Mouse (Mus musculus) lung, postnatal 4 days (tissue): ENCODE measurements around the gene Fam120c.
"Not testable (repeated sequence)": the region's sequence is repeated elsewhere in the genome, so short reads cannot be mapped to it uniquely, and the experiment has no call there.

ENCODE experiments used
- DNase-seq, 2 experiments: peaks; one replicate each; pipeline ENCODE4 v3.0.0; 2021

The Fam120c gene

DNA sequence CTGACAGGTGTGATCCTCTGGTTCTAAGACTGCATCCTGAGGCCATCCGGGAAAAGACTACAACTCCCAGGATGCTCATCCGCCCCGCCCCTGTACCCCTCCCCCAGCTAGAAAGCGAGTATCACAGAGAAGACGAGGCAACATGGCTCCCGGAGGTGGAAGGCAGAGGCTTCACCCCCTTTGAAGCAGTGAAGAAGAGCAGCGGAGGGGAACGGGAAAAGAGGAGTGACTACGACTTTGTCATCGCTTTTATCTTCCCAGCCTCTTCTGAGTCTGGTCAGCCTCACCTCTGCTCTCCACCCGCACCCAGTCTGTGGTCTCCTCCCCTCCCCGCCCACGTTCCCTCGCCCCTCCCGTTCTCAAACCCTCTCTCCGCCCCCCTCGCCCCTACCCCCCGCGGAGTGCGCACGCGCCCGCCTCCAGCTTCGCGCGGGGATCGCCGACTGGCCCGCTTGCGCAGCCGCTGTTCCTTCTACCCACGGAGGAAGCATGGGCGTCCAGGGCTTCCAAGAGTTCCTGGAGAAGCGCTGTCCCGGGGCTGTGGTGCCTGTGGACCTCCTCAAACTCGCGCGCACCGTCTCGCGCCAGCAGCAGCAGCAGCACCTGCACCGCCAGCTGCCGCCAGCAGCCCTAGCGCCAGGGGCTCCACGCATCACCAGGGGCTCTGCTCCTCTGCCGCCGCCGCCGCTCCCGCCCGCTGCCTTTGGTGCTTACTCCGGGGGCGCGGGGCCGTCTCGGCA lies at the start of gene Fam120c:
Gene Fam120c, plus strand, starts transcription at position 415 of the 740 bp plus-strand sequence.
- DNase-seq: peak; percentile 88 to 90

DNA sequence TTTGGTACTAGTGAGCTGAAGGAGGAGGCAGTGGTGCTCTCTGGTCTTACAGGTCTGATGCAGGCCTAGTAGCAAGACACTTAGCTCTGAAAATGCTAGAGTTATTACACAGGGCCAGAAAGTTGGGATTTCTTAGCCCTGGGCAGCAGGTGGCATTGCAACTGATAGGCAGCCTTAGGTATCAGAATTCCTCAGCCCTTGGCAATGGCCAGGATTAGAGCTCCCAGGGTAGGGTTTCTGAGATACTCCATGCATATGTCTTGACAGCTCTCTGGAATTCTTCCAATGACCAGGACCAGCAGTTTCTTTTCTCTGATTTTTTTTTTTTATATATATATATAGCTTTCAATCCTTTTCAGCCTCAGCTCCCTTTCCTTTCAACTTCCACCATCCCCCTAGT lies 45.6 kb upstream of the Fam120c start:
- DNase-seq: no peak

DNA sequence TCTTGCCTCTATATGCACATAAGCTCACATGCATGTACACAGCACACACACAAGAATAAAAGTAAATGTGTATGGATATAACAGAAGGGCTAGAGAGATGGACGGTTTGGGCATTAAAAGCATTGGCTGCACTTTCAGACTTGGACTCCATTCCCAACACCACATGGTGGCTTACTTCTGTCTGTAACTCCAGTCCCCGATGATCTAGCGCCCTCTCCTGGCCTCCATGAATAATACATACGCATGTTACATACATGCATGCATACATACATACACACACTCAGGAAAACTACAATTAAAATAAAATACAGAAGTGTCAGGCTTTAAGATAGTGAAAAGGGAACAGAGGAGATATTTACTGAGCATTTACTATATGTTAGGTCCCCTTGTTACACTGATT lies 30.2 kb upstream of the Fam120c start:
- DNase-seq: no peak

DNA sequence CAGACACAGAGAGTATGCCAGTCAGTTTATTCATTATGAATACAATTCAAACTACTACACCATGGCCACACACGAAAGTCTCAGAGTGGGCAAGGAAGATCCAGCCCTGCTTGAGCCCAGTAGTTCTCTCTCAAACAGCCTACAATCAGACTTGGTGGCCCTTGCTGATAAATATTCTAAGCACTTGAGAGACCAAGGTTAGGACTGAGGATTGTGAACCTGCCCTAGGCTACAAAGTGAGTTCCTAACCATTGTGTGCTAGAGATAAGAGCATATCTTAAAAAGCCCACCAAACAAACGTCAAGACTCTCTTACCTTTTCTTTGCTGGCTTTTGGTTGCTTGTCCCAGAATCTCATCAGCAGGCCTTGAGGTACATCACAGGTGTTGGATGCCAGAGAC lies 10.4 kb upstream of the Fam120c start:
- DNase-seq: no peak

DNA sequence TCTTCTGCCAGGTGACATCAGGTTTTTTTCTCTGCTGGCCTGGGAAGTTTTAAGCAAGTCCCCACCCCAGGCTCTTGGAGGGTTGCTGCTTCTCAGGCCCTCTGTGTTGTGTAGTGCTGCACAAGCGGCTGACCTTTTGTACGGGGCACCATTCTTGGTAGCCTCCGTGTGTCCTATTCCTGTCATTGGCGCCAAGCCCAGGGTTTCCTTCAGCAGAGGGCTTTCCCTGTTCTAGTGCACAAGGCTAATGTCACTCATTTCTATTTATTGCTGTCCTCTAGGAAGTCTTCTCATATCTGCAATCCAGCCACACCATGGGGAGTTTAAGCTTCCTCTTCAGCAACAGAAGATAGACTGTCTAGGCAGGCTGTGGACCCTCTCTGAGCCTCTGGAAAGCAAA lies 6.2 kb upstream of the Fam120c start:
- DNase-seq: peak in 1 of 2 experiments; percentile 35

DNA sequence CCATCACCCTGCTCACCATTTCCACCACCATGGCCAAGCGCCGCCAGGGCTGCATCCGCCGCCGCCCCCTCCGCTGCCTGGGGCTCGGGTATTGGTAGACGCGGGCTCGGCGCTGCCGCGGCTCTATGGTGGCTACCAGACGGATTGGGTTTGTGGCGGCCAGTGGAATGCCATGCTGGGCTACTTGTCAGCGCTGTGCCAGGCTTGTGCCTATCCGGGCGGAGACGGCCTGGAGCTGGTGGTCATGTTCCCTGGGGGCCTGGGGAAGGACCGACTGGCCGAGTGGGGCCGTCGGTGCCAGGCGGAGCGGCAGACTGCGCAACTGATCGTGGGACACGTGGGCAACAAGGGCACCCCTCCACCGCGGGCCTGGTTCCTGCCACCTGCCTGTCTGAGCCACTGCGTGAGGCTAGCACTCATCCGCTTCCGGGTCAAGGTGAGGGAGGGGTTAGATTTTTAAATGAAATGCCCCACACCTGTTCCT lies 568 bp downstream of the Fam120c start:
- peak; percentile 57 to 58 for DNase-seq

DNA sequence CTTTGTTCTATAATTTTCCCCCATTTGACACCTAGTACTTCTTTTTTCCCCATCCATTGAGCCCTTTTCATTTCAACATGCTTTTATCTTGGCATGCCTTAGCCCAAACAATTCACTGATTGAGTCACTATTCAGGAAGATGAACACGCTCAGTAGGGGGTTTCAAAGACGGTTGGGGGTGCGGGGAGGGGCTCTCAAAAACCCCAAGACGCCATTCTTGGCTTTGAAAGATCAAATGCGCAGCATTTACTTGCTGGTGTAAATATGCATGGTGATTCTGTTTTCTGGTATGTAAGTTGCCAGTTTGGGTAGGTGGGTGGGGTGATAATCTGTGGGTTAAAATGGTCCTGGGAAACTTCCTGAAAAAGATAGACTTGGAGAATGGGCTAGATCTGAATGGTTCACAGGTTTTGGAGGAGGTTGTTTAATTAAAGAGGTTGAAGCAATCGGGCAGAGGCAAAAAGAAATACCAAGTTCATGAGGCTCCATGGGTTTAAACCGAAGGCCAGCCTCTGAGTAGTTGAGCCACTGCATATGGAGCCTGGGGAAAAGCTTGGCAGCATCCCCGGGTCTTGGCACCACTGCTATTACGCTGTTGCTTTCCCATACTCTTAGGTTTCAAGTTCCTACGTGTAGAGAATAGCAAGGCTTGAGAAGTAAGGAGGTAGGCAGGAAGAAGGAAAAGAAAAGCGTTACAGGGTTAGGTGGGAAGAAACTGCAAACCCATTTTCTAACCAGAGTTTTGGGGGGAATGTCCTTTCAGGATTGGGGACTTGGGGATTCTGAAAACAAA lies 1.6 kb downstream of the Fam120c start:
- DNase-seq: peak in 1 of 2 experiments; percentile 20

DNA sequence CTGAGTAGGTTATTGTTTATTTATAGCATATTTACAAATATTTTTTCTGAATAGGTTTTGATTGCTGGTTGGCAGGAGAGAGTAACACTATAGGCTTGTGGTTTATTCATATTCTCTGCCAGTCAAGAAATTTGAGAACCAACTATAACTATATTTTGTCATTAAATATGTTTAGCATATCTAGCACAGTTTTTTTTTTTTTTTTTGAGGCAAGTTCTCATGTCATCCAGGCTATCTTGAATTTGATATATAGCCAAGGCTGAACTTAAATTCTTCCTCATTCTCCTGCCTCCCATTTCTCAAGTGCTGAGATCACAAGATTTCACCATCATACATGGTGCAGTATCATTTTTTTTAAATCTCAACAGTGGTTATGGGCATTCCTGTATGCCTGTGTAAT lies 3.3 kb downstream of the Fam120c start:
- DNase-seq: no peak

DNA sequence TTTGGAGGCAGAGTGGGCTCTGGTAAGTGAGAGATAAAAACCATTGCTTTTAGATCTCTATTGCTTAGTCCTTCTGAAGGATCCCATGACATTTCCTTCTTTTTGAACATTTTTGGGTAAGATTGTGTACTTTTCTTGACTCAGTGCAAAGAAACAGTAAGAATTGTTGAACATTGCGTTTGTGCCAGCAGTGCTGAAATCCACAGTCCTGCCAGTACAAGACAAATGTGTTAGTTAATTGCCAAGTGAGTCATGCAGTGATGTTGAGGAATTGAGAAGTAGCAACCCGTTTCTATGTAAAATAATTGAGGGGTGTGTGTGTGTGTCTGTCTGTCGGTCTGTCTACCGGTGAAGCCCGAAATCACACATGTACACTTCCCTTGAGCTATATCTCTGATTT lies 5.3 kb downstream of the Fam120c start:
- DNase-seq: no peak

DNA sequence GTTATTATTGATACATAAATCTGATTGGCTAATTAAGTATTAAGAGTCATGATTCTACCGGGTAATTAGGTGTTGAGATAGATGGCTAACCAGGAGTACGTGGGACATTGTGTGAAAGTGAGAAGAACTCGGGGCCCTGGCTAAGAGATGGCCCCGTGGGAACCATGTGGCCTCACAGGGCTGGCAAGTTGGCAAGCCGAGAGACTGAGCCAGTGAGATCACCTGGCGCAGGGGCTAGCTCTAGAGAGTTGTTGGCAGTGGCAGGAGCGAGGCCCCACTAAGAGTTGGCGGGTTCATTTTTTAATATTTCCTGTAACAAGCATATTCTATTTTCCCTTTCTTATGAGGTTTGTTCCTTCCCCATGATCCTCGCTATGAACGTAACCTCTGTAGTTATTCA lies 74.8 kb downstream of the Fam120c start:
- DNase-seq: no peak

DNA sequence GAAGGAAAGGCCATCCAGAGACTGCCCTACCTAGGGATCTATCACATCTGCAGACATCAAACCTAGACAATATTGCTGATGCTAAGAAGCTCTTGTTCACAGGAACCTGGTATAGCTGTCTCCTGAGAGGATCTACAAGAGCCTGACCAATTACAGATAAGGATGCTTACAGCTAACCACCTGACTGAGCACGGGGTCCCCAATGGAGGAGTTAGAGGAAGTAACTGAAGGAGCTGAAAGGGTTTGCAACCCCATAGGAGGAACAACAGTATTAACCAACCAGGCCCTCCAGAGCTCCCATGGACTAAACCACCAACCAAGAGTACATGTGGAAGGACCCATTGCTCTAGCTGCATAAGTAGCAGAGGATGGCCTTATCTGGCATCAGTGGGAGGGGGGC lies 76.8 kb downstream of the Fam120c start:
- DNase-seq: no peak

DNA sequence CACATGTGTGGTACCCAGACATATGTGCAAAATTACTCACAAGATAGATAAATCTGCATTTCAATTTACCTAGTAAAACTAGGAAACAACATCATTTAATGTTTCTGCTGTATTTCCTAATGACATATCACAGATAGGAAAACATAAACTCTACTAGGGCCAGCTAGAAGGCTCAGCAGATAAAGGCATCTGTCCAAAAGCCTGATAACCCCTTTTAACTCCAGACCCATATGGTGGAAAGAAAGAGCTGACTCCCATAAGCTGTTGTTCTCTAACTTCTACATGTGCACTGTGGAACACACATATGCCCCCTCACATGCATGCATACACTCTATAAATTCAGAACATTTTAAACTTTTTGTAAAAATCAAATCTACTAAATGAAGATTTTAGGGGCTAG lies 99.7 kb downstream of the Fam120c start:
- DNase-seq: no peak

DNA sequence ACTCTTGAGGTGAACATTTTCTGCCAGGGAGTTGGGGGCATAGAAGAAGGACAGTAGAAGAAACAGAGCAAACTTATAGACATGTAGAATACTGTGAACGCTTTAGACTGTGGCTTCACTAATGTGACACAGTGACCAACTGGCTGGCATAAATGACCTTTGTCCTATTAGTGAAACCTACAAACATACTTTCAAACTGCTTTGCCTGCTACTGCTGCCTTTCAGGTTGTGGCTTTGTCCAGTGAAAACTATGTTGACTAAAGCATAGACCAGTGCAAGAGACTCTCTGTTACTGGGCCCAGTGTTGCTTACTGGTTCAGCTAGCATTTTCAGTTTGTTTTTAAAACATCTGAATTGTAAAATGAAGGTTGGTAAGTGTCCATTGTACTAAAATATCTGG lies 100.2 kb downstream of the Fam120c start:
- no peak for DNase-seq

DNA sequence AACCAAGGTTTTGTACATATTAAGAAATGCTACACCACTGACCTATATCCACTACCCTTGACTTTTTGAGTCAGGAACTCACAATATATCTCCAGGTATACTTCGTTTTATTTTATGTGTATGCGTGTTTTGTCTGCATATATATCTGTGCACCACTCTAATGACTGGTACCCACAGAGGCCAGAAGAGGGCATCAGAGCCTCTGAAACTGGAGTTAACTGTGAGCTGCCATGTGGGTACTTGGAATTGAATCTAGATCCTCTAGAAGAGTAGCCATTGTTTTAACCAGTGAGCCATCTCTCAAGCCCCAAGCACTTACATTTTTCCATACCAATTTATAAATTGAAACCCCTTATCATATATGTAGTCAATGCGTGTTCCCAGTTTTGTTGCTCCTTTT lies 144.2 kb downstream of the Fam120c start:
- no peak for DNase-seq

DNA sequence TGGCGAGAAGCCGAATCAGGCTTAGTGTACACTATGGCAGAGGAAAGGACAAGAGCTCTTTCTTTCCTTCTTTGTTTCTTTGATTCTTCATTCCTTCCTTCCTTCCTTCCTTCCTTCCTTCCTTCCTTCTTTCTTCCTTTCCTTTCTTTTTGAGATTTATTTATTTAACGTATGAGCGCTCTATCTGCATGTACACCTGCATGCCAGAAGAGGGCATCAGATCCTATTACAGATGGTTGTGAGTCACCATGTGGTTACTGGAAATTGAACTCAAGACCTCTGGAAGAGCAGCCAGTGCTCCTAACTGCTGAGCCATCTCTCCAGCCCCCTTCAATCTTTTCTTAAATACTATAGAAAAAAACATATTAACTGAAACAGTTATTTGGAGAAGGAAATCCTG lies 149.3 kb downstream of the Fam120c start:
- not testable (repeated sequence) for DNase-seq

DNA sequence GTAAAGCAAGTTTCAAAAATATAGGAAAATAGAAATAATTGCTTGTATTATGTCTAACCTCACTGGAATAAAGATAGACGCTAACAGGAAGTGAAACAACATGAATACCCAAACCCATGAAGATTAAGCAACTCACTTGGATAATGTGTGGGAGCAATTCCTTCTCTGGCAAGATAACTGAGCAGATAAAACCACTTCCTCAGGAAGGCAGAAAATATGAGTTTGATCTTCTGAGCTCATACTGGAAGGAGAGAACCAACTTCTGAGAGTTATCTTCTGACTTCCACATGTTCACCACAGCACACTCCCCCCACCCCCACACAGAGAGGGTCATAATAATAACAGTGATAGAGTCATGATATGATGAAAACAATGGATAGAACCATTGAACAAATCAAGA lies 152.6 kb downstream of the Fam120c start:
- no peak for DNase-seq

DNA sequence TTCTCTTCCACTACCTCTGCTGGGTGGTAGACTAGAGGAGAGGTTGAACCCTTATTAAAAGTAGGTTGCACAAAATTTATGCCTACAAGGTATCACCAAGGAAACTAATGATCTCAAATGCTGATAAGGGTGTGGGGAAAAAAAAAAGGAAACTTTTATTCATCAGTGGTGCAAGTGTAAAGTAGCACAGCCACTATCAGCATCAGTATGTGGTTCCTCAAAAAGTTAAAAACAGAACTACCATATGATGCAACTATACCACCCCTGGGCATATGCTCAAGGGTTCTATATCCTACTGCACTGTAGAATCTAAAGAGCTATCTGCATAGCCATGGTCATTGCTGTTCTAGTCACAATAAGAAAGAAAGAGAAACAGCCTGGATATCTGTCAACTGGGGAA lies 164.6 kb downstream of the Fam120c start:
- no peak for DNase-seq

DNA sequence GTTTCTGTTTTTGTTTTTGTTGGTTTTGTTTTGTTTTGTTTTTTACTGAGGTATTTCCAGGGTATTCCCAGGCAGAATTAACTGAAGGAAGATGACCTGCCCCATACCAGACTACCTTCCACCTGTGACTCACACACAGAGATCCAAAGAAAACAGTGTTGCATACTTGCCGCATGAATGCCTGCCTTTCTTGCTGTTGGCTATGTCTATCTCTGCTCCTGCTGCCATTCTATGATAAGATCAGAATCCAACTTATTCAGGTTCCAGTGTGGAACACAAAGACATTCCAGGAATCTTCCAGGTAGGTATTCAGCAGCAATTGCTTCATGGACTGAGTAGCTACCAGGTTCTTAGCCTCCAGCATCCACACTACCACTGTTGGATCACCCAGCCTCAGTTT lies 165.9 kb downstream of the Fam120c start:
- DNase-seq: no peak

DNA sequence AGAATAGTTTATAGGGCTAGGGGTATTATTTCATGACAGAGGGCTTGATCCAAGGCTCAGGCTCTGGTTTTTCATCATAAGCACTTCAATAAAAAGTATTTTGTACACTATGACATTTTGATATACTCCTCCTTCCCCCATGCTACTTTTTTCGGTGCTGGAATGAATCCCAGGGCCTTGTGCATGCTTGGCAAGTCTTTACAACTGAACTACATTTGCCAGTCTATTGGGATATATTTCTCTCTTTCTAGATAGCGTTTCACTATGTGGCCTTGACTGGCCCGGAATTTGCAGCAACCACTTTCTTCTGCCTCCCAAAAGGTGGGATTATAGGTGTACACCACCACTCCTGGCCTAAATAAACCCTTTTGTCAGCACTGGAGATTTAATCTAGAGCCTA lies 169.1 kb downstream of the Fam120c start:
- no peak for DNase-seq

DNA sequence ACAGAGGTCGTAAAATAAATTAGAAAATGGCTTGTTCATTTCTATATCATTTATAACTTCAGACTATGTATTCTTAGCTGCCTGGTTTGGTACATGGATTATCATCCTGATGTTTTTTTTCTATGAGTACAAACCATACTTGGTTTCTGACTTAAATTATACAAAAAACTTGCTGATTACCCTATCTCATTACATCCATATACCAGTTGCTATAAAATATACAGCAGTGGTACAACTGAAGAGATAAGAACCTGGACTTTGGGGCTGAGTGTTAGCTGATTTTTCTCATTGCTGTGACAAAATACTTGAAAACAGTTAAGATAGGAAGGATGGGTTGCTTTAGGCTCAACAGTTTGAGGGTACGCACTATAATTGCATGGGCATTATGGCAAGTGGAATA lies 169.7 kb downstream of the Fam120c start:
- no peak for DNase-seq

DNA sequence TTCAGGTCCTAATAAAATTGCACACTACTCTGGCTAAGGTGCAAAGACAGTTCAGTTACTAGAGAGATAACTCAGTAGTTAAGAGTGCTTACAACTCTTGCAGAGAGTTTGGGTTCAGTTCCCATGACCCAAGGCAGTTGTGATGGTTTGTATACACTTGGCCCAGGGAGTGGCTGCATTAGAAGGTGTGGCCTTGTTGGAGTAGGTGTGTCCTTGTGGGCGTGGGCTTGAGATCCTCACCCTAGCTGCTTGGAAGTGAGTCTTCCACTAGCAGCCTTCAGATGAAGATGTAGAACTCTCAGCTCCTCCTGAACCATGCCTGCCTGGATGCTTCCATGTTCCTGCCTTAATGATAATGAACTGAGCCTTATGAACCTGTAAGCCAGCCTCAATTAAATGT lies 174.2 kb downstream of the Fam120c start:
- no peak for DNase-seq

DNA sequence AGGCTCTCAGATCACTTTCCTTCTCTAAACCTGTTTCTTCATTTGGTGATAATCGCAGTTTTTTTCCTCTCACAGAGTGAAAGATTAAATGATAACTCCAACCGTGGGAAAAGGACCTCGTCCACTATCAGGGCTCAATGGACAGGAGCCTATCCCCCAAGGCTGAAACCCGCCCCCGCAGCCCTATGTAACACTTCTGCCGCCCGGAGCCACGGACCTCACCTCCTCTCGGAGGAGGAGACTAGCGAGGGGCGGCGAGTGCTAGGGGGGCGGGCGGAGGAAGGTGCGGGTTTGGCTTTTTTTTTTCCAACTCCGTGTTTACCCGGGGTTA lies 176.1 kb downstream of the Fam120c start:
- DNase-seq: no peak

DNA sequence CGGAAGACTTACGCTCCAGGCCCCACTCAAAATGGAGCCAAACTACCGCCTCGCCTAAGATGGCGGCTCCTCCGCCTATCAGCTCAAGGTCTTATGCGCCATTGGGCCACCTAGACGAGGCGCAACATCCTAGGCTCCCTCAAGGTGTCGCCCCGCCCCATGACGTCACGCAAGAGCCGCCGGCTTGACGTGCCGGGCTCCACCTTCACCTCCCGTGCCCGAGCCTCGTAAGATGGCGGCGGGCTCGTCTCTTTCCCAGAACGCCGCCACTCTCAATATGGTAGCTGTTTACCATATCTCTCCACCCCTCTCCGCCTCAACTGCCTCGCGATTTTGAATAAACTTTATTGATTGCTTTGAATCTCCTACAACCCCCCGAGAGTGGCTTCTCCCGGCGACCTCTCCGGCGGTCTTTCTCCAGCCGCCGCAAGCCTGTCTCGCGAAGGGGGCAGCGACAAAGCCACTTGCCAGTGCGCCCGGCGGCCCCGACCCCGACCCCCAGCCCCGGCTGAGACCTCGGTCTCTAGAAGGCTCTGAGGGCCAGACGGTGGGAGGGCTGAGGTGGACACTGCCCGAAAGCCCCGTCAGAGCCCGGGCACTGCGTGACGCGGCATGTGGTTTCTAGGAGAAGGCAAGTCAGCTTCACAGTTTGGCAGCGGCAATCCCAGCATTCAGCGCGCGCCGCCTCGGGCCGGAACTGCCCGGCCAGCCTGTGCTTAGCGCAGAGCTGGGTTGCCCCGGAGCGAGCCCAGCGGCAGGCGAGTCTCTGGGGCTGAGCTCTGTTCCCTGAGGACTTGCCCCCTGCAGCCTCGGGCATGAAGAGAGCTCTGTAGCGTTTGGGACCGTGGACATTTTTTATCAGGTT lies 176.7 kb downstream of the Fam120c start, which contains the start of gene Phf8:
Gene Phf8, plus strand, starts transcription at position 215 of the 865 bp plus-strand sequence.
- peak; percentile 95 to 98 for DNase-seq
